Mouse (Mus musculus) gastrocnemius, postnatal 14 days (tissue): ENCODE data around the gene Chaf1b. TPM values are rescaled to one million over a fixed set of nuclear protein-coding genes. Genes with fewer than 3 reads are reported as not detected.
A peak's percentile ranks its signal among the peaks of the same experiment; 100 is the strongest.

Source experiments
- DNase-seq: peaks from one replicate; pipeline ENCODE4 v3.0.0; 2021; ENCODE audit warnings: mixed read lengths
- intact Hi-C: fragments of 180-260 bp; cut with DNase I; formaldehyde crosslinking; loops from one replicate; pipeline ENCODE4 v1.15.1; 2025; ENCODE audit warnings: low total_unique reads
- long read RNA-seq, 2 experiments: library from polyadenylated mRNA; stranded (forward); transcript quantifications; one replicate each; pipeline ENCODE4 v2.0.0; 2021
- total RNA-seq, 2 experiments: library from RNA; stranded (reverse); gene quantifications; 2 replicates each; pipeline ENCODE4 v1.2.3; 2021

Chaf1b gene
- total RNA-seq = 1 to 10 TPM; 1.4 to 2.3 TPM
- long read RNA-seq, experiment 1, partial matches to known transcripts = 0 of 3 reads
- long read RNA-seq, experiment 1, other reads (novel, unspliced or antisense) = 0 of 3 reads
- long read RNA-seq, experiment 2, partial matches to known transcripts = 1 of 2 reads
- long read RNA-seq, experiment 2, other reads (novel, unspliced or antisense) = 0 of 2 reads

DNA sequence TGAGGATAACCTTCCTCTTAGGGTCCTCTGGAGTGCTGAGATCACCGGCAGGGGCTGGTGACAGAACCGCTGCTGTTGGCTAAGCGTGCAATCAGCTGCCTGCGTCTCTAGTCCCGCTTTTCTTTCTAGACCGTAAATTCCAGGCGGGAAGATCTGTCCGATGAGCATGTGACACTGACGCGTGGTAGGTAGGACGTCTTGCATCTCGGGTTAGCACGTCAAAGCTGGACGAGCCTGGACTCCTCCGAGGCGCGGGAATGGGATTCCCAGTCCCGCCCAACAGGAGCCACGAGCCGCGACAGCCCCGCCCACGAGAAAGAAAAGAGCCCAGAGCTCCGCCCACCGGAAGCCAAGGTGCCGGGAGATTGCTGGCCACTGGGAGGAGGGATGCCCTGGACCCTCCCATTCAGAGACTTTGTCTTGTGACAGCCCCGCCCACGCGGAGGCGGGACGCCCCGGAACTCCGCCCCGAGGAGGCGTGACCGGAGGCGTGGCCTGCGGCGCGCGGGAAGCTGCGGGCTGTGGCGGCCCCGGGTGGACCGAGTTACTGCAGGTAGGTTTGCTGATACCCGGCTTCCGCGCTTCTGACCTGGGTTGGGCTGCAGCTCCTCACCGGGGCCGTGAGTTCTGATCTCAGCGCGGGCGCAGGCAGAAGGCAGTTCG is at the start of gene Chaf1b:
Gene Chaf1b, plus strand, starts transcription at position 479 of the 663 bp plus-strand sequence.
- DNase-seq = peak; percentile 94
- intact Hi-C loops = no loop called here

DNA sequence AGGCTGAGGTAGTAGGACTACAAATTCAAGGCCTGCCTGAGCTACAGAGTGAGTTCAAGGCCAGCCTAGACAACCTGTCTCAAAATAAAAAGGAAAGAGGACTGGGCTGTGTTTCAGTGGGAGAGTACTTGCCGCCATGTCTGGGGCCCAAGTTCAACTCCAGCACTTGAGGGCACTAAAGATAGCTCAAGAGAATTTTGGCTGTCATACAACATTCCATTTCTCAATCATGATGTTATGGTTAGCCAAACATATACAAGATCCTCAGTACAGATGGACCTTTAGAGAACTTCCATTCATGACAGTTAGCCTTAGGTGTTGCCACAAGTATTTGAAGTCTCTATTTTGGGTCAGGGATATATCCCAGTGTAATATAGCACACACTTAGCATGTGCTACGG is 49.6 kb upstream of the Chaf1b start:
- intact Hi-C loops = no loop called here
- no peak for DNase-seq

DNA sequence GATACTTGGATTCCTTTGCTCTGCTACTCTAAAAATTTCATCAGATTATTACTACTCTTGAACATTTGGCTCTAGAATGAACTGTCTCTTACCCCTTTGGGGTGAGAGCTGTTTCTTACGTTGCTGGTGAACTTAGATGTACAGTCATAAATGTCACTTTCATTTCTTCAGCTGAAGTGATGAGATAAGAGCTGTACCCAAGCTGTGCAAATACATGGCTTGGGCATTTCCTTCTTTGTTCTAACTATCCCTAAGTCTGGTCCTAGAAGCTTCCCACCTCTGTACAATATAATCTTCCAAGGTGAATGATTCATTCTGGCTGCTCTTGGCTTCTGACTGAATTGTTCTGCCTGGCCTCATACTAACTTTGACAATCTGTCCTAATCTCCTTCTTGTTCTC is 44.7 kb upstream of the Chaf1b start:
- intact Hi-C loops = no loop called here
- no peak for DNase-seq

DNA sequence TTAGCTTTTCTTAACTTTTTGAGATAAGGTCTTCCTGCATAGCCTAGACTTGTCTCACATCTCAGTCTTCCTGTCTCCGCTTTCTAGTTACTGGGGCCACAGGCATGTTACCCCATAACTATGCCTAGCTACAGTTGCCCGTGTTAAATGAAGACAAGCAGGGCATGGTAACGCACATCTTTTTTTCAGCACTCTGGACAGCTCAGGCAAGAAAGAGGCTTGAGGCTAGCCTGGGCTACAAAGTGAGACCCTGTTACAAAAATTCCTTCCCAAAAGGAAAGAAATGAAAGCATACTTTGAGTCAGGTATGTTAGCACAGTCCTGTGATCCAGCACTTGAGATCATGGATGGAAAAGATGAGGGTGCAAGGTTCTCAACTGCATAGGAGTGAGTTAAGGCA is 33.2 kb upstream of the Chaf1b start:
- no peak for DNase-seq
- intact Hi-C loops = no loop called here

DNA sequence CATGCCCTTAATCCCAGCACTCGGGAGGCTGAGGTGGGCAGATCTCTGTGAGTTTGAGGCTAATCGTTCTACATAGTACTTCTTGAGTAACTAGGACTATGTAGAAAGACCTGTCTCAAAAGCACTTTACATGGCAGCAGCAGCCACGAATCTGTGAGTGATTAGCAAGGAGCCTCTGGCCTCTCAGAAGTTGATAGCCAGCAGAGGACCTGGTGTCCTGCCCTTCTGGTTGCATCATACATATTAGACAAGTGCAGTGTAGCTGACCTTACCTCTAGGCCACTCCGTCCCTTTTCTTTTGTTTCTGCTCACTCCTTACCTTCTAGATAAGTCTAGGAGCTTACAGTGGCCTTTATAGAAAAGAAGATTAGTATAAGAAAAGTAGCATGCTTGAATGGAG is 23.7 kb upstream of the Chaf1b start:
- intact Hi-C loops = no loop called here
- DNase-seq = no peak

DNA sequence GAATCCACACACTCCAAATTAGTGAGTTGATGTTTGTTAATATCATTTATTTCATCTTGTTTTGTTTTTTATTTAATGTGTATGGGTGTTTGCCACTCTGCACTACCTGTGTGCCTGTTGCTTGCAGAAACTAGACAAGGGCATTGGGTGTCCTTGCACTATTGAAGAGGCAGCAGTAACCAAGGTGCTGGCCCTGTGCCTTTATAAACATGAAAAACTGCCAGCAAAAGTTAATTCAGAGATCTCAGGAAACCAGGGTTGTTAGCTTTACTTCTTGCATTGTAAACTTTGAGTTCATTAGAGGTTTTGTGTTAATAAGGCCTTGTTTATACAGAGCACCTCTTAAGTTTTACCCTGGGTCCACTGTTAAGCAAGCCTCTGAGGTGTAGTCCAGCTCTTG is 23.0 kb upstream of the Chaf1b start:
- intact Hi-C loops = no loop called here
- DNase-seq = no peak

DNA sequence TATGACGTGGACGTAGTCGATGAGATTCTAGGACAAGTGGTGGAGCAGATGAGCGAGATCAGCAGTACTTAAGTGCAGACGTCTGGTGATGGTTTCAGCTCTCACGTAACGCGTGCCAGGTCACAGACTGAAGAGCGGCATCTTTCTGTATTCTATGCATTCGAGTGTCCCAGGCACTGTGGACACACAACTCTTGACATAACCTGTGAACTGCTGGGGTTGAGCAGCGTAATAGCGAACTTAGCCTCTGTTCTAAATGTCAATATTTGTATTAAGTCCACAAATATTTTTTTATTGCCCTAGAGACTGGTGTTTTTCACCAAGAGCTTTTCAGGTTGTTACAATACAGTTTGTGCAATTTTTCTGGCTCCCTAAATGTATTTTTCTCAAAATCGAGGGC is 8.9 kb upstream of the Chaf1b start:
- DNase-seq = no peak
- intact Hi-C loops = no loop called here

DNA sequence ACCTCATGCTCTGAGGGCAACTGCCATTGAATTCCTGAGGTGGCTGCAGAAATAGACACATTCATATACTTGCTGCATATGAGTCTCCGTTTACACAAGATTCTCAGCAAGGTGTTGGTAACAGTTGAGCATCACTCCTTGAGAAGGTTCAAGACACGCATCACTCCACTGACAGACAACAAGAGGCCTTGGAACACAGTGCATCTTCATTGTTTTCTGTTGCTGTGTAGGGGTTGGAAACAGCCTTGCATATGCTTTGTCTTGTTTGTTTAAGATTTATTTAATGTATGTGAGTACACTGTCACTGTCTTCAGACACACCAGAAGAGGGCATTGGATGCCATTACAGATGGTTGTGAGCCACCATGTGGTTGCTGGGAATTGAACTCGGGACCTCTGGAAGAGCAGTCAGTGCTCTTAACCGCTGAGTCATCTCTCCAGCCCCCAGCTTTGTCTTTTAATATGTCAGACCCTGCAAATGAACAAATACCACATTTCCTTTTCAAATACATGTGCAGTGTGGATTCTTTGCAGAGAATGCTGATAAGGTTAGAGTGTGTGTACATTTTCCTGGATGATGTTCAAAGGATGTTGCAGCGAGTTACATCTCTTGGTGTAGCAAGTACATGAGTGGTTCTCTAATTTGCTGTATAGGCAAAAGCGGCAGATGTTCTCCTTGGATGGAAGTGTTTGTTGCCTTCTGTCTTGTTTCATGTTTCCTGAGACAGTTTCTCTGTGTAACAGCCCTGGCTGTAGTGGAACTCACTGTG is 5.9 kb upstream of the Chaf1b start:
- intact Hi-C loops = no loop called here
- DNase-seq = no peak

DNA sequence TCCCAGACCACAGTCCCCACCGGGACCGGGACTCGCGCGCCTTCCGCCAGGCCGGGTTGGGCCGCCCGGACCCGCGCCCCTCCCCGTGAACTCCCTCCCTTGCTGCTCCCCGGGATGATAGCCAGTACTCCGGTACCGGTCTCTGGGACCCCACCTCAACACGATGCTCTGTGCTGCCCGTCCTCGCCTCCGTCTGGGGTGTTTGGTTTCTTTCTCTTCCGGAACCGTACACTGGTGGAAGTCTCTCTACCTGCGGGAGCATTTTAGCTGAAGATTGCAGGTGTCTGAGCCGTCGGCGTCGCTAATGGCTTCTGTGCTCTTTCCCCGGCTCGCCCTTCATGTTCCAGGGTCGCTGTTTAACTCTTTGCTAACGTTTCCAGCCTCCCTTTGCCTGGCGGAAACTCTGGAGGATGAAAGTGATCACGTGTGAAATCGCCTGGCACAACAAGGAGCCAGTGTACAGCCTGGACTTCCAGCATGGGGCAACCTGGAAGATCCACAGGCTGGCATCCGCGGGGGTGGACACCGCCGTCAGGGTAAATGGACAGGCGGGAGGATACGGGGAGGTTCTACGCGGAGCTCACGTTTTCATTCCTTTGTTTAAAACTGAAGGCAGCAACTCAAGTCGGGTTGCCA is 503 bp downstream of the Chaf1b start:
- DNase-seq = no peak
- intact Hi-C loops = no loop called here

DNA sequence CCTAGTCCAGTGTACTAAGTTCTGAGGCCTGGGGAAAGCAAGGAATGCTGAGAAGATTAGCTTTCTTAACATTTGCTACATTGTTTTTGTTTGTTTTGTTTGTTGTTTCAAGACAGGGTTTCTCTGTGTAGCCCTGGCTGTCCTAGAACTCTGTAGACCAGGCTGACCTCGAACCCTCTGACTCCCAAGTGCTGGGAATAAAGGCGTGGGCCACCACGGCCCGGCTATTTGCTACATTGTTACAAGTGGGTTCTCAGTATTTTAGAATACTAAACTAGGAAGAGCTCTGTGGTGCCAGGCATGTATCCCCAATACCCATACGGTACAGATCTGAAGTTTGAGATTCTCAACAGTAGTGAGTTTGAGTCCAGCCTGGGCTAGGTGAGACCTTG is 1.0 kb downstream of the Chaf1b start:
- intact Hi-C loops = no loop called here
- DNase-seq = no peak

DNA sequence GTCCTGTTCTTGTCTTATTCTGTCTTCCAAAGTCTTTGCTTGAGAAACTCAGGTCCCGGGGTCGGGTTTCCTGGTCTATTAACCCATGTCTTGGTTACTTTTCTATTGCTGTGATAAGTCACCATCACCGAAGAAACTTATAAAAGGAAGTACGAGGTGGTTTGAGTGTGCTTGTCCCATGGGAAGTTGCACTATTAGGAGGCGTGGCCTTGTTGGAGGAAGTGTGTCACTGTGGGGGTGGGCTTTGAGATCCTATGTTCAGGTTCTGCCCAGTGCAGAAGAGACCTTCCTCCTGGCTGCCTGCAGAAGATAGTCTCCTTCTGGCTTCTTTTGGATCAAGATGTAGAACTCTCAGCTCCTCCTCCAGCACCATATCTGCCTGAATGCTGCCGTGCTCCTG is 4.8 kb downstream of the Chaf1b start:
- DNase-seq = no peak
- intact Hi-C loops = no loop called here

DNA sequence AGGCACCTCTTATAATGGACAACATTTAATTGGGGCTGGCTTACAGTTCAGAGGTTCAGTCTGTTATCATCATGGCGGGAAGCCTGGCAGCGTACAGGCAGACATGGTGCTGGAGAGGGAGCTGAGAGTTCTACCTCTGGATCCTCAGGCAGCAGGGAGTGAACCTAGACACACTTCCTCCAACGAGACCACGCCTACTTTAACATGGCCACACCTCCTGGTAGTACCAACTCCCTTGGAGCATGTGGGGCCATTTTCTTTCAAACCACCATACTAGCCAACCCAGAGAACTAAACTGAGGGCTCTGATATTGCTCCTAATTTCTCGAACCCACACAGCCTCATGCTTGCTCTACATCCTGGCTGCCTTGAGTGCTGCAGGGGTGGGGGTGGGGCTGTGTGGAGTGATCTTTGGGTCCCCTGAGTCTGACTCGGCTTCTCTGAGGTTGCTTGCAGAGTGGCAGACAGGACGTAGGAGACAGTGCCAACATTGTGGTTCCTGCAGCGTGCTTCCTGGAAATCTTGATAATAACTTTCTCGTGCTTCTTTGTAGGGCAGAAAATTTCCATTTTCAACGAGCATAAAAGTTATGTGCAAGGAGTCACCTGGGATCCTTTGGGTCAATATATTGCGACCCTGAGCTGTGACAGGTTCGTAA is 7.4 kb downstream of the Chaf1b start:
- intact Hi-C loops = no loop called here
- no peak for DNase-seq

DNA sequence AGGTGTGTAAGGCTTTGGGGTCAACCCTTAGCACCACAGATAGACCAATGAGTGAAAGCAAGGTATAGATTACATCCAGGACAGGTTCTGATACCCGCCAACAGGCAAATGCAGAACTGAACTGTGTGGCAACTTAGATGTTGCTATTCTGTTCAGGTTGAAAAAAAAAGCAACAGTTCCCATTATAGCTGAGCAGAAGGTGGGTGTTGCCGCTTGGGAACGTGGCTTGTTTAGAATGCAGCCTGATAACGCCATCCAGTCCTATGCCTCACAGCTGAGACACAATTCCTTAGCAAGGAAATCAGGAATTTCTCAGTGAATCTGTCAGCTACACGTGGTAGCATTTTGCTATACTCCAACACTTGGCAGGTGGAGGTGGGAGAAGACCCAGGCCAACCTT is 9.6 kb downstream of the Chaf1b start:
- intact Hi-C loops = no loop called here
- DNase-seq = no peak

DNA sequence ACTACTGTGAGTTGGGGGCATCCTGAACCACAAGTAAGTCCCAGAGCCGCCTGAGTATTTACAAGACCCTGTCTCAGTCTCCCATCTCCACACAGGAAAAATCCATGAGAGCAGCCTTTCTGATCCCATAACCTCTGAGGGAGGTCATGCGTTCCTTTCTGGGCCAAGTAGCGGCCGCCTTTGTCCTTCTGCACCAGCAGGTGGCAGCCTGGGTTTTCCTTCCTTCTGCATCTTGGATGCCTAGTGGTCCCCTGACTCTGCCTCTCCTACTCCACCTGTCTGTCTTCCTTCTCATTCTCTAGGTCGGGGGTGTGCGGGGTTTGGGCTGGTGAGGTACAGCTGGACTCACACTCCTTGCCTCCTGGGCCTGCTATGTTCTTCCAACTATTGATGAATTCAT is 19.3 kb downstream of the Chaf1b start:
- no peak for DNase-seq
- intact Hi-C loops = no loop called here

DNA sequence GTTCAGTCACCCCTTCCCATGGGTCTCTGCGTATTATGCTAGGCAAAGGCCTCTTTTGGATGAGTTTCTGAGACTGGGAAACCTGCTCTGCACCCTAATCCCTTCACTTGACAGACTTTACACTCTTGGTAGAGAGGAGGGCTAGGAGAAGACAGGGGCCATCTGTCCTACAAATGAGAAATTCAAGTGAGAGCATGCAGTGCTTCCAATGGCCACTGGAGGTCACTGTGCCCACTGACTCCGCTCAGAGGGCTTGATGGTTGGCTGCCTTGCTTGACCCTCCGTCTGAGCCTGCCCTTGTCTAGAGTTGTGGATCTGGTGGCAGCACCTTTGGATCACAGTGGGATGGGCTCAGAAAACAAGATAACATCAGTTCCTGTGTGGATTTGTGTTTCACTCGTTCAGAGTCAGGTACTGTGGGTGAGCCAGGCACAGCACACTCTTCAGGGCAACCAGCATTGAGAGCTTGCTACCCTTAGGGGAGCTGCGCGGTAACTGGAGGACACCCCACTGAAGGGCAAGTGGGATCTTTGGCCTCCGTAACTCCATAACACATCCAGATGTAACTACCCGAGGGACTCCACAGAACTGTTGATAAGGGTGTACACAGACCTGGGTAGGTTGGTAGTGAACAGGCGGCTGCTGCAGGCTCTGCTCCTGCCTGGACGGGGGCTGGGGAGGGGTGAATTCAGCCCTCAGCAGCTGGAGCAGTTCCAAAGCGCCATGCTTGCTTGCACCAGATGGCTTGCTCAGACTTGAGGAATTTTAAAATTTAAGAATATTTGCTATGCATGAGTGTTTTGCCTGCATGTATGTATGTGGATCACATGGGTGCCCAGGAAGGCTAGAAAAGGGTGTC is 22.7 kb downstream of the Chaf1b start:
- DNase-seq = peak; percentile 54
- intact Hi-C loops = no loop called here

DNA sequence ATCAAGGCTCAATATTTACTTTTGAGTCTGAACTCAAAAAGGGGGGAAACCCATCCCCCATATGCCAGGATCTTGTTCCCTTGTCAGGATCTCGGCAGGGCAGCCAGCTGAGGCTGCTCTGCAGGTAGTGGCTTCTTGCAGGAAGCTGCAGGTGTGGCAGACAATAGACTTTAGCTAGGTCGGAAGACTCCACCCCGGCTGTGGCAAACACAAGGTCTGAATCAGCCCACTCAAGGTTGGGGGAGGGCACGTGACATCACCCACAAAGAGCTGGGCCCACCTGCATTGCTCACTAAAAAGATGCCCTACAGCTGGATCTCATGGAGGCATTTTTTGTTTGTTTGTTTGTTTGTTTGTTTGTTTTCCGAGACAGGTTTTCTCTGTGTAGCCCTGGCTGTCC is 24.1 kb downstream of the Chaf1b start:
- intact Hi-C loops = no loop called here
- no peak for DNase-seq

DNA sequence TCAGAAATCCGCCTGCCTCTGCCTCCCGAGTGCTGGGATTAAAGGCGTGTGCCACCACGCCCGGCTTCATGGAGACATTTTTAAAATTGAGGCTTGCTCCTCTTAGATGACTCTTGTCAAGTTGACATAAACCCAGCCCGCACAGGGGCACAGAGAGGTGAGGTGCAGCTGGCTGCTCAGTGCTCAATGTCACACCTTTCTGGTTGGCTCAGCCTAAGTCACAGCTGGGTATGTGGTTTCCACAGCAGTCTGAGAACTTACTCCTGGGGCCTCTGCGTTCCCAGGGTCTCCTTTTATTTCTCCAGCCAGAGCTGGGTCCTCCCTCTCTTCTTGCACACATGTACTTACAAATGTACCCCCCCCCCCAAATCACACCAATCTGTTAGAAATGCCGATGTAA is 24.5 kb downstream of the Chaf1b start:
- DNase-seq = no peak
- intact Hi-C loops = no loop called here

DNA sequence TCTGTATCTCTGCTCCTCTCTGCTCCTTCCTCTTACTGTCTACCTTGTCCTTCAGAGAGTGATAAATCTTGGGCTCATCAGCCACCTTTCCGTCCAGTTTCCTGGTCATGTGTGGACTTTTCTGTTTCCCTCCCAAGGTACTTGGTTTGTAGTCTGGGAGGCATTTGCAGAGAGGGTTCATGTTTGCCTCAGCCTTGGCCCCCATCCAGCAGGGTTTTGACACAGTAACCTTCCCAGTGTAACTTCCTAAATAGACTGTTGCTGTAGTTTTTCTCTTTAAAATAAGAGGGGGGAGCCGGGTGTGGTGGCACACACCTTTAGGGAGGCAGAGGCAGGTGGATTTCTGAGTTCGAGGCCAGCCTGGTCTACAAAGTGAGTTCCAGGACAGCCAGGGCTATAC is 26.2 kb downstream of the Chaf1b start:
- DNase-seq = no peak
- intact Hi-C loops = no loop called here
